Mouse (Mus musculus): ENCODE data around the gene Supt20. TPM values are rescaled to one million over a fixed set of nuclear protein-coding genes. Genes with fewer than 3 reads are reported as not detected.
A peak's percentile ranks its signal among the peaks of the same experiment; 100 is the strongest.

The Supt20 gene
- 97.0 and 104 TPM in 2 replicates for polyA plus RNA-seq (2016; fragmentation: Nextera tagmentation; extraction: Ambion mirVana)

GRCm38 (mm10) chr3:54692202-54693055 is at the start of gene Supt20:
Gene Supt20 (plus strand): TSS chr3:54692807.
- no peaks in the 10 kb centered on the region for H3K9me3 ChIP-seq
- H3K27ac ChIP-seq, result no peak within 1 kb of the TSS; the same call in 1 of the 2 replicates
- peak; percentile 99 for ATAC-seq (ENCODE audit: low FRiP score, low read depth)
- 0 out of 2 replicates have a peak, but pooled peaks cover 3% of the 10 kb centered on the region for H3K4me1 ChIP-seq
- peak within 1 kb of the TSS; percentile 73 for H3K4me3 ChIP-seq
- H3K9ac ChIP-seq, result peak within 1 kb of the TSS; percentile 59
- no peaks in the 10 kb centered on the region for H3K27me3 ChIP-seq (replicated peaks)
- 2% methylated on average over 65 of the region's 65 CpGs for WGBS
- H3K4me2 ChIP-seq (replicated peaks), result peak within 1 kb of the TSS; percentile 64
- H3K36me3 ChIP-seq, result peaks cover 14% of the 10 kb centered on the region

- 98% methylated on average over 1 of the region's 1 CpGs for WGBS
- Histone ChIP-seq H3K27ac (no peak overlapping the region), H3K9ac (no peak overlapping the region), H3K36me3 (no peaks in the 10 kb centered on the region), H3K4me3 (no peak overlapping the region), H3K27me3 (replicated peaks) (no peaks in the 10 kb centered on the region), H3K4me1 (no peaks in the 10 kb centered on the region), H3K4me2 (replicated peaks) (no peak overlapping the region), H3K9me3 (no peaks in the 10 kb centered on the region)
- ATAC-seq (ENCODE audit: low FRiP score, low read depth), result no peak
Observed at GRCm38 (mm10) chr3:54642851-54643250, 49.8 kb upstream of the Supt20 start.

GRCm38 (mm10) chr3:54647583-54647982 is 45.0 kb upstream of the Supt20 start:
- Histone ChIP-seq H3K9me3 (no peaks in the 10 kb centered on the region), H3K36me3 (no peaks in the 10 kb centered on the region), H3K9ac (no peak overlapping the region), H3K4me3 (no peak overlapping the region), H3K4me2 (replicated peaks) (no peak overlapping the region), H3K27ac (no peak overlapping the region), H3K27me3 (replicated peaks) (no peaks in the 10 kb centered on the region), H3K4me1 (no peaks in the 10 kb centered on the region)
- ATAC-seq (ENCODE audit: low FRiP score, low read depth), result no peak
- 78% methylated on average over 2 of the region's 2 CpGs for WGBS

GRCm38 (mm10) chr3:54651576-54651975 is 41.0 kb upstream of the Supt20 start:
- Histone ChIP-seq H3K4me1 (no peaks in the 10 kb centered on the region), H3K27ac (no peak overlapping the region), H3K9ac (no peak overlapping the region), H3K36me3 (no peaks in the 10 kb centered on the region), H3K9me3 (no peaks in the 10 kb centered on the region), H3K4me2 (replicated peaks) (no peak overlapping the region), H3K27me3 (replicated peaks) (no peaks in the 10 kb centered on the region), H3K4me3 (no peak overlapping the region)
- ATAC-seq (ENCODE audit: low FRiP score, low read depth), result no peak
- 81% methylated on average over 4 of the region's 4 CpGs for WGBS

- Histone ChIP-seq H3K4me3 (no peak overlapping the region), H3K9me3 (no peaks in the 10 kb centered on the region), H3K36me3 (no peaks in the 10 kb centered on the region), H3K27me3 (replicated peaks) (no peaks in the 10 kb centered on the region), H3K4me1 (no peaks in the 10 kb centered on the region), H3K27ac (no peak overlapping the region), H3K4me2 (replicated peaks) (no peak overlapping the region), H3K9ac (no peak overlapping the region)
- ATAC-seq (ENCODE audit: low FRiP score, low read depth), result no peak
- 84% methylated on average over 1 of the region's 1 CpGs for WGBS
Observed at GRCm38 (mm10) chr3:54654169-54654568, 38.4 kb upstream of the Supt20 start.

- no peaks in the 10 kb centered on the region for H3K9me3 ChIP-seq
- no peak for ATAC-seq (ENCODE audit: low FRiP score, low read depth)
- H3K4me1 ChIP-seq, result no peaks in the 10 kb centered on the region
- H3K4me3 ChIP-seq, result no peak overlapping the region
- no peak overlapping the region for H3K9ac ChIP-seq
- H3K4me2 ChIP-seq (replicated peaks), result no peak overlapping the region
- WGBS, result 82% methylated on average over 3 of the region's 3 CpGs
- H3K27ac ChIP-seq, result no peak overlapping the region
- H3K36me3 ChIP-seq, result no peaks in the 10 kb centered on the region
- no peaks in the 10 kb centered on the region for H3K27me3 ChIP-seq (replicated peaks)
Observed at GRCm38 (mm10) chr3:54657090-54657489, 35.5 kb upstream of the Supt20 start.

- no peaks in the 10 kb centered on the region for H3K36me3 ChIP-seq
- H3K4me1 ChIP-seq, result no peaks in the 10 kb centered on the region
- H3K9ac ChIP-seq, result no peak overlapping the region
- 81% methylated on average over 6 of the region's 6 CpGs for WGBS
- no peak overlapping the region for H3K4me2 ChIP-seq (replicated peaks)
- no peak overlapping the region for H3K4me3 ChIP-seq
- no peak for ATAC-seq (ENCODE audit: low FRiP score, low read depth)
- H3K27me3 ChIP-seq (replicated peaks), result no peaks in the 10 kb centered on the region
- H3K27ac ChIP-seq, result no peak overlapping the region
- H3K9me3 ChIP-seq, result no peaks in the 10 kb centered on the region
Observed at GRCm38 (mm10) chr3:54657888-54658626, 34.5 kb upstream of the Supt20 start.

- H3K27ac ChIP-seq, result no peak overlapping the region
- H3K4me2 ChIP-seq (replicated peaks), result no peak overlapping the region
- no peaks in the 10 kb centered on the region for H3K4me1 ChIP-seq
- no peak overlapping the region for H3K4me3 ChIP-seq
- no peak for ATAC-seq (ENCODE audit: low FRiP score, low read depth)
- H3K27me3 ChIP-seq (replicated peaks), result no peaks in the 10 kb centered on the region
- no peak overlapping the region for H3K9ac ChIP-seq
- H3K9me3 ChIP-seq, result no peaks in the 10 kb centered on the region
- no peaks in the 10 kb centered on the region for H3K36me3 ChIP-seq
- 87% methylated on average over 2 of the region's 2 CpGs for WGBS
Observed at GRCm38 (mm10) chr3:54659736-54660135, 32.9 kb upstream of the Supt20 start.

- ATAC-seq (ENCODE audit: low FRiP score, low read depth), result no peak
- Histone ChIP-seq H3K4me2 (replicated peaks) (no peak overlapping the region), H3K9me3 (no peaks in the 10 kb centered on the region), H3K27ac (no peak overlapping the region), H3K9ac (no peak overlapping the region), H3K4me3 (no peak overlapping the region), H3K36me3 (no peaks in the 10 kb centered on the region), H3K27me3 (replicated peaks) (no peaks in the 10 kb centered on the region), H3K4me1 (no peaks in the 10 kb centered on the region)
- WGBS, result 77% methylated on average over 5 of the region's 5 CpGs
Observed at GRCm38 (mm10) chr3:54662411-54662810, 30.2 kb upstream of the Supt20 start.

- 83% methylated on average over 3 of the region's 3 CpGs for WGBS
- H3K27ac ChIP-seq, result no peak overlapping the region
- no peak overlapping the region for H3K9ac ChIP-seq
Observed at GRCm38 (mm10) chr3:54668141-54668540, 24.5 kb upstream of the Supt20 start.

GRCm38 (mm10) chr3:54668722-54669121 is 23.9 kb upstream of the Supt20 start:
- no peak for ATAC-seq (ENCODE audit: low FRiP score, low read depth)
- 88% methylated on average over 6 of the region's 6 CpGs for WGBS
- H3K4me1 ChIP-seq, result no peaks in the 10 kb centered on the region
- no peaks in the 10 kb centered on the region for H3K27me3 ChIP-seq (replicated peaks)
- H3K36me3 ChIP-seq, result no peaks in the 10 kb centered on the region
- H3K4me3 ChIP-seq, result no peak overlapping the region
- H3K9ac ChIP-seq, result no peak overlapping the region
- H3K4me2 ChIP-seq (replicated peaks), result no peak overlapping the region
- no peaks in the 10 kb centered on the region for H3K9me3 ChIP-seq
- H3K27ac ChIP-seq, result no peak overlapping the region

More at GRCm38 (mm10) chr3:54668141-54668540, 24.5 kb upstream of the Supt20 start:
- Histone ChIP-seq H3K9me3 (no peaks in the 10 kb centered on the region), H3K4me3 (no peak overlapping the region), H3K36me3 (no peaks in the 10 kb centered on the region), H3K4me2 (replicated peaks) (no peak overlapping the region), H3K27me3 (replicated peaks) (no peaks in the 10 kb centered on the region), H3K4me1 (no peaks in the 10 kb centered on the region)
- no peak for ATAC-seq (ENCODE audit: low FRiP score, low read depth)

GRCm38 (mm10) chr3:54669559-54669958 is 23.0 kb upstream of the Supt20 start:
- Histone ChIP-seq H3K36me3 (no peaks in the 10 kb centered on the region), H3K27me3 (replicated peaks) (no peaks in the 10 kb centered on the region), H3K9me3 (no peaks in the 10 kb centered on the region), H3K4me3 (no peak overlapping the region), H3K4me2 (replicated peaks) (no peak overlapping the region), H3K27ac (no peak overlapping the region), H3K4me1 (no peaks in the 10 kb centered on the region), H3K9ac (no peak overlapping the region)
- ATAC-seq (ENCODE audit: low FRiP score, low read depth), result no peak
- WGBS, result 87% methylated on average over 6 of the region's 6 CpGs

Measured in neural tube, embryonic 12.5 days (tissue).